Mouse (Mus musculus) kidney, adult 11 months (tissue): ENCODE results near the gene Prkag2.
A peak's percentile ranks its signal among the peaks of the same experiment; 100 is the strongest.
"Not testable (repeated sequence)": the region's sequence is repeated elsewhere in the genome, so short reads cannot be mapped to it uniquely, and the experiment has no call there.

Experiments
- DNase-seq: peaks from one replicate; pipeline ENCODE4 v3.0.0; 2022

The Prkag2 gene

GRCm38 (mm10) chr5:24854827-24855600 lies 245.4 kb downstream of the Prkag2 start:
- DNase-seq, result no peak

GRCm38 (mm10) chr5:24854256-24854655 lies 246.2 kb downstream of the Prkag2 start:
- DNase-seq, result no peak

- DNase-seq, result not testable (repeated sequence)
Observed at GRCm38 (mm10) chr5:24848261-24848660, 252.2 kb downstream of the Prkag2 start.

- no peak for DNase-seq
Observed at GRCm38 (mm10) chr5:24843841-24844240, 256.6 kb downstream of the Prkag2 start.

- DNase-seq, result no peak
Observed at GRCm38 (mm10) chr5:24843103-24843475, 257.4 kb downstream of the Prkag2 start.

GRCm38 (mm10) chr5:24842274-24843102 lies 258.0 kb downstream of the Prkag2 start, which contains the start of gene Rheb:
Gene Rheb, minus strand, starts transcription at chr5:24842624.
- peak; percentile 99 for DNase-seq

GRCm38 (mm10) chr5:24841662-24842273 lies 258.7 kb downstream of the Prkag2 start:
- no peak for DNase-seq

GRCm38 (mm10) chr5:24840975-24841431 lies 259.4 kb downstream of the Prkag2 start:
- DNase-seq, result no peak

GRCm38 (mm10) chr5:24834491-24834890 lies 266.0 kb downstream of the Prkag2 start:
- no peak for DNase-seq

GRCm38 (mm10) chr5:24831912-24832311 lies 268.5 kb downstream of the Prkag2 start:
- DNase-seq, result no peak

GRCm38 (mm10) chr5:24828446-24828845 lies 272.0 kb downstream of the Prkag2 start:
- no peak for DNase-seq

- no peak for DNase-seq
Observed at GRCm38 (mm10) chr5:24827173-24827572, 273.3 kb downstream of the Prkag2 start.

GRCm38 (mm10) chr5:24826056-24826770 lies 274.2 kb downstream of the Prkag2 start:
- DNase-seq, result no peak

GRCm38 (mm10) chr5:24825365-24826055 lies 274.9 kb downstream of the Prkag2 start:
- DNase-seq, result no peak

- no peak for DNase-seq
Observed at GRCm38 (mm10) chr5:24823864-24824405, 276.5 kb downstream of the Prkag2 start.

GRCm38 (mm10) chr5:24822781-24823180 lies 277.7 kb downstream of the Prkag2 start:
- DNase-seq, result no peak

- not testable (repeated sequence) for DNase-seq
Observed at GRCm38 (mm10) chr5:24822231-24822630, 278.2 kb downstream of the Prkag2 start.

GRCm38 (mm10) chr5:24821403-24821841 lies 279.0 kb downstream of the Prkag2 start:
- DNase-seq, result no peak

GRCm38 (mm10) chr5:24820627-24821026 lies 279.8 kb downstream of the Prkag2 start:
- no peak for DNase-seq

GRCm38 (mm10) chr5:24817191-24817590 lies 283.3 kb downstream of the Prkag2 start:
- DNase-seq, result no peak

GRCm38 (mm10) chr5:24813946-24814345 lies 286.5 kb downstream of the Prkag2 start:
- DNase-seq, result no peak

GRCm38 (mm10) chr5:24813005-24813404 lies 287.4 kb downstream of the Prkag2 start:
- DNase-seq, result no peak
